Comparison of ENCODE assay signal across 9 mouse cellular contexts in genomic region chr2:154791661-154792642, GRCm38 (mm10). TPM values are rescaled to one million over a fixed set of nuclear protein-coding genes. Genes with fewer than 3 reads are reported as not detected.
DNase-seq lines count a peak whose midpoint lies in the region; ATAC-seq and TF ChIP-seq lines count a peak whose summit lies in the region.
"Had no signal": no experiment of that assay in that cellular context is flagged by ENCODE, and none has a peak within 500 bp of the region (broad histone marks: within the 10 kb centered on the region; RNA-seq: fewer than 3 reads in every experiment).

No protein-coding gene starts in this region.

- H3K9me3 ChIP-seq in hindbrain, embryonic 15.5 days = no peaks in the 10 kb centered on the region

- CTCF ChIA-PET in Patski (lab: Charles Lee) = interaction anchor here (1.4 to 2.8 kb wide), 3 partner anchors 26 to 79 kb away, joined by 4 to 10 read pairs (median 6); no protein-coding TSS in a partner anchor

- H3K27ac ChIP-seq in hindbrain, embryonic 15.5 days (replicated peaks) = peak overlapping the region; percentile 98

- TF ChIP-seq CTCF in Patski (IDR thresholded peaks at IDR 0.05) = no peak

- DNase-seq in Patski (ENCODE audit: low read depth, low spot score) = no peak
- peak; percentile 73 to 82 for DNase-seq in cerebellum, postnatal 25 days
- peak; percentile 45 to 58 for DNase-seq in frontal cortex, postnatal 36 days (ENCODE audit: low spot score in 2 of 2)
- DNase-seq in left cerebral cortex, adult 18-20 months (ENCODE audit: low spot score in 2 of 2) = peak; percentile 34 to 66
- peak; percentile 70 to 75 for DNase-seq in right cerebral cortex, postnatal 10 days (ENCODE audit: low spot score in 2 of 2)
- DNase-seq in urinary bladder, postnatal 14 days (ENCODE audit: low spot score) = peak; percentile 82

- H3K4me3 ChIP-seq in hindbrain, embryonic 15.5 days = peak overlapping the region; percentile 67

- H3K4me1 ChIP-seq in hindbrain, embryonic 15.5 days (replicated peaks) = peaks cover 29% of the 10 kb centered on the region

- peak overlapping the region; percentile 71 for H3K9ac ChIP-seq in hindbrain, embryonic 15.5 days

- peak overlapping the region; percentile 75 for H3K4me2 ChIP-seq in hindbrain, embryonic 15.5 days

- WGBS in hindbrain, embryonic 15.5 days = under 1% methylated on average over 53 of the region's 67 CpGs

- no peaks in the 10 kb centered on the region for H3K27me3 ChIP-seq in Patski
- H3K27me3 ChIP-seq in hindbrain, embryonic 15.5 days = no peaks in the 10 kb centered on the region

- H3K36me3 ChIP-seq in hindbrain, embryonic 15.5 days = no peaks in the 10 kb centered on the region

- ATAC-seq in Patski = peak; percentile 40
- peak; percentile 25; the same call in 1 of the 2 replicates for ATAC-seq in hindbrain, embryonic 15.5 days (ENCODE audit: low FRiP score, low read depth)
- ATAC-seq in megakaryocyte, adult 5-6 weeks (ENCODE audit: poor library complexity, severe bottlenecking) = peak; percentile 45

- POLR2A ChIA-PET in Patski (lab: Charles Lee) = interaction anchor here (0.5 to 1.2 kb wide), 3 partner anchors 53 to 76 kb away, joined by 3 to 6 read pairs (median 3); no protein-coding TSS in a partner anchor

- in situ Hi-C loops in Patski (cut with MboI; ENCODE audit: low pct_unique_long_range_greater_than_20kb) = no loop called here

RNA-seq across cellular contexts. Expression of gene a, which starts 0.8 kb away (rescaled TPM):
- not detected for polyA plus RNA-seq in Patski (2021)
- 0.99 and 1.2 TPM in 2 replicates for polyA plus RNA-seq in hindbrain, embryonic 15.5 days (2015; fragmentation: Nextera tagmentation; extraction: Ambion mirVana)
- not detected for total RNA-seq in left cerebral cortex, adult 18-20 months (2021)
- total RNA-seq in megakaryocyte, adult 5-6 weeks (2015) = 0.39 TPM in 1 of 2 replicates, not detected in the other
- total RNA-seq in megakaryocyte, adult 5-6 weeks (2017) = not detected in 2 replicates
- total RNA-seq: neutrophil, adult 5-6 weeks had no signal

RNA-seq across cellular contexts. Expression of gene Raly, which starts 1.1 kb away (rescaled TPM):
- 237 TPM for polyA plus RNA-seq in Patski (2021)
- polyA plus RNA-seq in hindbrain, embryonic 15.5 days (2015; fragmentation: Nextera tagmentation; extraction: Ambion mirVana) = 26.9 and 29.4 TPM in 2 replicates
- 100 to 1,000 TPM; 104 to 109 TPM for total RNA-seq in left cerebral cortex, adult 18-20 months (2021)
- 86.8 and 92.8 TPM in 2 replicates for total RNA-seq in megakaryocyte, adult 5-6 weeks (2015)
- 164 and 176 TPM in 2 replicates for total RNA-seq in megakaryocyte, adult 5-6 weeks (2017)

RNA-seq across cellular contexts. Expression of gene Gm14214, which starts 22.1 kb away (rescaled TPM):
- polyA plus RNA-seq in Patski (2021) = not detected
- not detected in 2 replicates for polyA plus RNA-seq in hindbrain, embryonic 15.5 days (2015; fragmentation: Nextera tagmentation; extraction: Ambion mirVana)
- not detected for total RNA-seq in left cerebral cortex, adult 18-20 months (2021)
- total RNA-seq in megakaryocyte, adult 5-6 weeks (2015) = not detected in 2 replicates
- total RNA-seq in megakaryocyte, adult 5-6 weeks (2017) = not detected in 2 replicates
- total RNA-seq: neutrophil, adult 5-6 weeks had no signal
